Mouse (Mus musculus): ENCODE results near the gene Tekt3. TPM values are rescaled to one million over a fixed set of nuclear protein-coding genes. Genes with fewer than 3 reads are reported as not detected.

Gene Tekt3
- polyA plus RNA-seq, 1 experiment from 2014 or later, result not detected

GRCm38 (mm10) chr11:63051041-63051440, 10.4 kb upstream of the Tekt3 start:
- Histone ChIP-seq H3K9me3 (replicated peaks; ENCODE audit: control insufficient read depth, low read length) (no peaks in the 10 kb centered on the region), H3K4me3 (ENCODE audit: low read length) (no peak overlapping the region), H3K4me2 (ENCODE audit: low read depth, low read length) (no peak overlapping the region), H3K36me3 (ENCODE audit: control insufficient read depth, insufficient read depth) (no peaks in the 10 kb centered on the region), H3K9ac (ENCODE audit: low read length) (no peak overlapping the region), H3K27ac (ENCODE audit: low read length) (no peak overlapping the region), H3K4me1 (ENCODE audit: control insufficient read depth, insufficient read depth, low read length) (no peaks in the 10 kb centered on the region), H3K27me3 (ENCODE audit: control insufficient read depth, insufficient read depth, low read length) (no peaks in the 10 kb centered on the region)
- 82% methylated on average over 7 of the region's 7 CpGs for WGBS
- ATAC-seq (replicated peaks; ENCODE audit: extremely low read depth, insufficient read depth, low FRiP score), result no peak

- H3K4me1 ChIP-seq (ENCODE audit: control insufficient read depth, insufficient read depth, low read length), result no peaks in the 10 kb centered on the region
- H3K36me3 ChIP-seq (ENCODE audit: control insufficient read depth, insufficient read depth), result no peaks in the 10 kb centered on the region
- no peak overlapping the region for H3K27ac ChIP-seq (ENCODE audit: low read length)
- H3K4me3 ChIP-seq (ENCODE audit: low read length), result no peak overlapping the region
- no peak overlapping the region for H3K4me2 ChIP-seq (ENCODE audit: low read depth, low read length)
- no peaks in the 10 kb centered on the region for H3K27me3 ChIP-seq (ENCODE audit: control insufficient read depth, insufficient read depth, low read length)
- WGBS, result 91% methylated on average over 10 of the region's 10 CpGs
- H3K9ac ChIP-seq (ENCODE audit: low read length), result no peak overlapping the region
- ATAC-seq (replicated peaks; ENCODE audit: extremely low read depth, insufficient read depth, low FRiP score), result no peak
- H3K9me3 ChIP-seq (replicated peaks; ENCODE audit: control insufficient read depth, low read length), result no peaks in the 10 kb centered on the region
Measured at GRCm38 (mm10) chr11:63051996-63052395, 9.5 kb upstream of the Tekt3 start.

DNA sequence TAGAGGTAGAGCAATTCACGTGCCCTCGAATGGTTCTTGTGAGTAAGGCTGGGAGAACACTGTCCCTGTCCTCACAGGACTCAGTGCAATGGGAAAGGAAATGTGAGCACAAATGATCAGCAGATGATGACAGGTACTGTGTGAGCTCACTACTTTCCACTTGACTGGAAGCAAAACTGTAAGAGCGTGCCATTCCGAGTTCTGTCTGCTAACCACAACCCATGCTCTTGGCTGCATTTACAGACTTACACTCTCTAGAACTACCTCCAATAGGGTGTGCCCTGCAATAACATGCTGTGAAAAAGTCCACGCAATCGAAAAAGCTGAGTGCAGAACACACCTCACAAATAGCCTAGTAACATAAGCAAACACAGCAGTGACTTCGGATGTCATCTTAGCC, 5.9 kb upstream of the Tekt3 start:
- no peaks in the 10 kb centered on the region for H3K36me3 ChIP-seq (ENCODE audit: control insufficient read depth, insufficient read depth)
- H3K4me2 ChIP-seq (ENCODE audit: low read depth, low read length), result no peak overlapping the region
- no peak overlapping the region for H3K9ac ChIP-seq (ENCODE audit: low read length)
- H3K27me3 ChIP-seq (ENCODE audit: control insufficient read depth, insufficient read depth, low read length), result no peaks in the 10 kb centered on the region
- no peak overlapping the region for H3K27ac ChIP-seq (ENCODE audit: low read length)
- H3K4me3 ChIP-seq (ENCODE audit: low read length), result no peak overlapping the region
- ATAC-seq (replicated peaks; ENCODE audit: extremely low read depth, insufficient read depth, low FRiP score), result no peak
- no peaks in the 10 kb centered on the region for H3K9me3 ChIP-seq (replicated peaks; ENCODE audit: control insufficient read depth, low read length)
- no peaks in the 10 kb centered on the region for H3K4me1 ChIP-seq (ENCODE audit: control insufficient read depth, insufficient read depth, low read length)
- WGBS, result 80% methylated on average over 7 of the region's 7 CpGs

DNA sequence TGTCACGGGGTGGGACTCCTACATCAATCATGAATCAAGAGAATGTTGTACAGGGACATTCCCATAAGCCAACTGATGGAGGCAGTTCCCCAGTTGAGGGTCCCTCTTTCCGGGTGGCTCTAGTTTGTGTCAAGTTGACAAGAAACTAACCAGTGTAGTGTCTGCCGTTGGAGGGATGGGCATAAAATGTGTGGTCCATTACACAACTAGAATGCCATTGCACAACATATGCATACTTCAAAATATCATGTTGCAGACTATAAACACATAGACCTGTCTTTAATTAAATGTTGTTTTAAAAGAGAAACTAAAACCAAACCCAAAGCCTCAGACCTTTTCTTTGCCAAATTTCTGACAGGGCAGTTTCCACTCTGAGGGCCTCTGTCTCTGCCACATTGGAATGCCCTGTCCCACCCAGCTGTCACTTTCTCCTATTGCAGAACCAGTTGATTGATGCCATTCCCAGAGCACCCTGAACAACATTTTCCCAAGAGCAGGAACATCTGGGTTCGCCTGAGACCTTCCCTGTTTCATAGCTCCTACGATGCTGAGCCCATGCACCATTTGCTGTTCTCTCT, 3.0 kb upstream of the Tekt3 start:
- Histone ChIP-seq H3K9ac (ENCODE audit: low read length) (no peak overlapping the region), H3K4me2 (ENCODE audit: low read depth, low read length) (no peak overlapping the region), H3K27ac (ENCODE audit: low read length) (no peak overlapping the region), H3K27me3 (ENCODE audit: control insufficient read depth, insufficient read depth, low read length) (no peaks in the 10 kb centered on the region; the same call in 1 of the 2 replicates), H3K9me3 (replicated peaks; ENCODE audit: control insufficient read depth, low read length) (no peaks in the 10 kb centered on the region), H3K4me3 (ENCODE audit: low read length) (no peak overlapping the region), H3K36me3 (ENCODE audit: control insufficient read depth, insufficient read depth) (no peaks in the 10 kb centered on the region), H3K4me1 (ENCODE audit: control insufficient read depth, insufficient read depth, low read length) (no peaks in the 10 kb centered on the region)
- whole genome bisulfite sequencing, result 66% methylated on average over 5 of the region's 5 CpGs
- no peak for ATAC-seq (replicated peaks; ENCODE audit: extremely low read depth, insufficient read depth, low FRiP score)

GRCm38 (mm10) chr11:63059911-63060310, 1.5 kb upstream of the Tekt3 start:
- Histone ChIP-seq H3K9ac (ENCODE audit: low read length) (no peak overlapping the region), H3K27ac (ENCODE audit: low read length) (no peak overlapping the region), H3K36me3 (ENCODE audit: control insufficient read depth, insufficient read depth) (no peaks in the 10 kb centered on the region), H3K4me2 (ENCODE audit: low read depth, low read length) (no peak overlapping the region), H3K4me3 (ENCODE audit: low read length) (no peak overlapping the region), H3K4me1 (ENCODE audit: control insufficient read depth, insufficient read depth, low read length) (no peaks in the 10 kb centered on the region), H3K27me3 (ENCODE audit: control insufficient read depth, insufficient read depth, low read length) (no peaks in the 10 kb centered on the region; the same call in 1 of the 2 replicates), H3K9me3 (replicated peaks; ENCODE audit: control insufficient read depth, low read length) (no peaks in the 10 kb centered on the region)
- ATAC-seq (replicated peaks; ENCODE audit: extremely low read depth, insufficient read depth, low FRiP score), result no peak
- 79% methylated on average over 1 of the region's 1 CpGs for WGBS

- no peak for ATAC-seq (replicated peaks; ENCODE audit: extremely low read depth, insufficient read depth, low FRiP score)
- Histone ChIP-seq H3K4me2 (ENCODE audit: low read depth, low read length) (no peak overlapping the region), H3K36me3 (ENCODE audit: control insufficient read depth, insufficient read depth) (no peaks in the 10 kb centered on the region), H3K27ac (ENCODE audit: low read length) (no peak overlapping the region), H3K4me1 (ENCODE audit: control insufficient read depth, insufficient read depth, low read length) (no peaks in the 10 kb centered on the region), H3K27me3 (ENCODE audit: control insufficient read depth, insufficient read depth, low read length) (no peaks in the 10 kb centered on the region; the same call in 1 of the 2 replicates), H3K4me3 (ENCODE audit: low read length) (no peak overlapping the region), H3K9me3 (replicated peaks; ENCODE audit: control insufficient read depth, low read length) (no peaks in the 10 kb centered on the region; the same call in 1 of the 2 replicates), H3K9ac (ENCODE audit: low read length) (no peak overlapping the region)
- WGBS, result 58% methylated on average over 1 of the region's 1 CpGs
Measured at GRCm38 (mm10) chr11:63066526-63066925, 5.1 kb downstream of the Tekt3 start.

DNA sequence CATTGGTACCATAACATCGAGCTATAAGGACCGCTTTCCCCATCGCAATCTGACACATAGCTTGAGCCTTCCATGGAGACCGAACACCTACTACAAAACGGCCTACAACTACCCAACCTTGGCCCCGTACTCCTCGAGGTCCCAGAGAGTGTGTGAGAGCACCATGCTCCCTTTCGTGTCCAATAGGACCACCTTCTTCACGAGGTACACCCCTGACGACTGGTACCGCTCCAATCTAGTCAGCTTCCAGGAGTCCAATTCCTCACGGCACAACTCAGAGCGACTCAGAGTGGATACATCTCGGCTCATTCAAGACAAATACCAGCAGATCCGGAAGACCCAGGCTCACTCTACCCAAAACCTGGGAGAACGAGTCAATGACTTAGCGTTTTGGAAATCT, 8.6 kb downstream of the Tekt3 start:
- 88% methylated on average over 17 of the region's 17 CpGs for WGBS
- Histone ChIP-seq H3K4me3 (ENCODE audit: low read length) (no peak overlapping the region), H3K4me2 (ENCODE audit: low read depth, low read length) (no peak overlapping the region), H3K27ac (ENCODE audit: low read length) (no peak overlapping the region), H3K9ac (ENCODE audit: low read length) (no peak overlapping the region), H3K27me3 (ENCODE audit: control insufficient read depth, insufficient read depth, low read length) (no peaks in the 10 kb centered on the region), H3K4me1 (ENCODE audit: control insufficient read depth, insufficient read depth, low read length) (no peaks in the 10 kb centered on the region), H3K36me3 (ENCODE audit: control insufficient read depth, insufficient read depth) (no peaks in the 10 kb centered on the region), H3K9me3 (replicated peaks; ENCODE audit: control insufficient read depth, low read length) (no peaks in the 10 kb centered on the region; the same call in 1 of the 2 replicates)
- ATAC-seq (replicated peaks; ENCODE audit: extremely low read depth, insufficient read depth, low FRiP score), result no peak

- no peak overlapping the region for H3K4me2 ChIP-seq (ENCODE audit: low read depth, low read length)
- no peaks in the 10 kb centered on the region for H3K4me1 ChIP-seq (ENCODE audit: control insufficient read depth, insufficient read depth, low read length)
- H3K9ac ChIP-seq (ENCODE audit: low read length), result no peak overlapping the region
- no peak overlapping the region for H3K27ac ChIP-seq (ENCODE audit: low read length)
- H3K36me3 ChIP-seq (ENCODE audit: control insufficient read depth, insufficient read depth), result no peaks in the 10 kb centered on the region
- ATAC-seq (replicated peaks; ENCODE audit: extremely low read depth, insufficient read depth, low FRiP score), result no peak
- H3K27me3 ChIP-seq (ENCODE audit: control insufficient read depth, insufficient read depth, low read length), result no peaks in the 10 kb centered on the region
- WGBS, result 80% methylated on average over 3 of the region's 3 CpGs
- H3K4me3 ChIP-seq (ENCODE audit: low read length), result no peak overlapping the region
- peaks cover 6% of the 10 kb centered on the region for H3K9me3 ChIP-seq (replicated peaks; ENCODE audit: control insufficient read depth, low read length)
Measured at GRCm38 (mm10) chr11:63084536-63084935, 23.1 kb downstream of the Tekt3 start.

- Histone ChIP-seq H3K9ac (ENCODE audit: low read length) (no peak overlapping the region), H3K27me3 (ENCODE audit: control insufficient read depth, insufficient read depth, low read length) (no peaks in the 10 kb centered on the region), H3K27ac (ENCODE audit: low read length) (no peak overlapping the region), H3K36me3 (ENCODE audit: control insufficient read depth, insufficient read depth) (no peaks in the 10 kb centered on the region), H3K4me2 (ENCODE audit: low read depth, low read length) (no peak overlapping the region), H3K4me1 (ENCODE audit: control insufficient read depth, insufficient read depth, low read length) (no peaks in the 10 kb centered on the region), H3K9me3 (replicated peaks; ENCODE audit: control insufficient read depth, low read length) (peaks cover 6% of the 10 kb centered on the region), H3K4me3 (ENCODE audit: low read length) (no peak overlapping the region)
- ATAC-seq (replicated peaks; ENCODE audit: extremely low read depth, insufficient read depth, low FRiP score), result no peak
- WGBS, result 92% methylated on average over 6 of the region's 6 CpGs
Measured at GRCm38 (mm10) chr11:63088672-63089071, 27.2 kb downstream of the Tekt3 start.
